Mouse (Mus musculus) intestine, embryonic 14.5 days (tissue): ENCODE results near the gene Pth1r. TPM values are rescaled to one million over a fixed set of nuclear protein-coding genes. Genes with fewer than 3 reads are reported as not detected.
A peak's percentile ranks its signal among the peaks of the same experiment; 100 is the strongest.
"Not testable (repeated sequence)": the region's sequence is repeated elsewhere in the genome, so short reads cannot be mapped to it uniquely, and the experiment has no call there.

Experiments
- ATAC-seq: fragments of 200-750 bp; cut with Nextera tagmentation; replicated peaks from 2 replicates; pipeline ENCODE4 v1.8.0; 2017; ENCODE audit warnings: low read depth, moderate number of reproducible peaks, moderate TSS enrichment, moderate library complexity; ENCODE audit not compliant: low FRiP score, low TSS enrichment
- DNase-seq: peaks from one replicate; pipeline ENCODE4 v3.0.0-alpha.2; 2018; ENCODE audit warnings: low spot score
- H3K27ac ChIP-seq: fragments of 300-500 bp; sonication (generic); 2 replicates; pipeline ENCODE4 v1.5.1; 2014; ENCODE audit warnings: low read depth, mild to moderate bottlenecking, control low read depth
- H3K27me3 ChIP-seq: fragments of 300-500 bp; sonication (generic); replicated peaks from 2 replicates; pipeline ENCODE4 v1.6.1; 2014; ENCODE audit warnings: low read length, control low read depth; ENCODE audit not compliant: control insufficient read depth, insufficient read depth
- H3K36me3 ChIP-seq: fragments of 300-500 bp; sonication (generic); 2 replicates; pipeline ENCODE4 v1.6.1; 2014; ENCODE audit warnings: low read length, control low read depth; ENCODE audit not compliant: control insufficient read depth, insufficient read depth
- H3K4me1 ChIP-seq: fragments of 300-500 bp; sonication (generic); replicated peaks from 2 replicates; pipeline ENCODE4 v1.6.1; 2014; ENCODE audit warnings: low read length, control low read depth, mixed read lengths; ENCODE audit not compliant: control insufficient read depth, insufficient read depth
- H3K4me2 ChIP-seq: fragments of 300-500 bp; sonication (generic); 2 replicates; pipeline ENCODE4 v1.6.1; 2014; ENCODE audit warnings: low read length
- H3K4me3 ChIP-seq: fragments of 300-500 bp; sonication (generic); 2 replicates; pipeline ENCODE4 v1.5.1; 2014; ENCODE audit warnings: low read depth, low read length, control low read depth, mixed read lengths
- H3K9ac ChIP-seq: fragments of 300-500 bp; sonication (generic); 2 replicates; pipeline ENCODE4 v1.6.1; 2014; ENCODE audit warnings: mild to moderate bottlenecking, low read length
- H3K9me3 ChIP-seq: fragments of 300-500 bp; sonication (generic); 2 replicates; pipeline ENCODE4 v1.6.1; 2016; ENCODE audit warnings: low read length, control low read depth; ENCODE audit not compliant: control insufficient read depth
- WGBS: fragments of 180-500 bp; shearing (Covaris S2); extraction: QIAGEN DNeasy Blood & Tissue Kit; methylation state at CpG from one replicate; pipeline ENCODE4 v1.1.7; 2014; 5-methylcytosine and 5-hydroxymethylcytosine counted together
- polyA plus RNA-seq: library from polyadenylated mRNA; unstranded; fragments of >200 nt; fragmentation: Nextera tagmentation; extraction: Ambion mirVana; gene quantifications from 2 replicates; pipeline ENCODE4 v1.2.1, GENCODE M21; 2014

The Pth1r gene
- polyA plus RNA-seq, 1 experiment from 2014 or later: 25.7 TPM

GRCm38 (mm10) chr9:110687846-110688245 lies 59.1 kb downstream of the Pth1r start:
- Histone ChIP-seq H3K9me3 (no peaks in the 10 kb centered on the region), H3K36me3 (no peaks in the 10 kb centered on the region), H3K4me2 (no peak overlapping the region), H3K4me3 (no peak overlapping the region), H3K27ac (no peak overlapping the region), H3K4me1 (peaks cover 25% of the 10 kb centered on the region), H3K9ac (no peak overlapping the region), H3K27me3 (no peaks in the 10 kb centered on the region)
- DNase-seq: no peak
- ATAC-seq: no peak
- 82% methylated on average over 2 of the region's 2 CpGs for WGBS

- H3K4me3 ChIP-seq: no peak overlapping the region
- H3K27me3 ChIP-seq: no peaks in the 10 kb centered on the region
- H3K4me1 ChIP-seq: peaks cover 28% of the 10 kb centered on the region
- H3K27ac ChIP-seq: no peak overlapping the region
- no peak for ATAC-seq
- no peaks in the 10 kb centered on the region for H3K36me3 ChIP-seq
- H3K9me3 ChIP-seq: no peaks in the 10 kb centered on the region
- H3K9ac ChIP-seq: no peak overlapping the region
- no peak for DNase-seq
- H3K4me2 ChIP-seq: no peak overlapping the region
- WGBS: 65% methylated on average over 5 of the region's 5 CpGs
Observed at GRCm38 (mm10) chr9:110687061-110687460, 59.9 kb downstream of the Pth1r start.

DNA sequence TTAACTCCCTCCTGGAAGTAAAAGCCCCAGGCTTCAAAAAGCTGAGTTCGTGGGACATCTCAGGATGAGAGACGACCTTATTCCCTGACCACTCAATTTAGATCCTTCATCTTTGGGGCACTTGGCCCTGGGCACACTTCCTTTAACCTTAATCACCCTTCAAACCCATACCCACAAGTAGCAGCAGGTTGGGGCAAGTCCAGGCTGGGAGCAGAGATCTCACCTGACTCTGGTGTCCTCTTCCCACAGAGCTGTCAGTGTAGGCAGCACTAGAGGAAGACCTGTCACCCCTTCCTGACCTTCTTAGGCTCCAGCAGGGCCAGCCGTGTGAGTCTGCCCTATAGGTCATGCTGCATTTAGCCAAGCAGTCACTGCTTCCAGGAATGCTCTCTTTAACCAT lies 60.5 kb downstream of the Pth1r start:
- no peak for ATAC-seq
- WGBS: 62% methylated on average over 3 of the region's 3 CpGs
- Histone ChIP-seq H3K4me3 (no peak overlapping the region), H3K36me3 (no peaks in the 10 kb centered on the region), H3K4me1 (peaks cover 31% of the 10 kb centered on the region), H3K4me2 (no peak overlapping the region), H3K9ac (no peak overlapping the region), H3K27me3 (no peaks in the 10 kb centered on the region), H3K9me3 (no peaks in the 10 kb centered on the region), H3K27ac (no peak overlapping the region)
- DNase-seq: no peak

DNA sequence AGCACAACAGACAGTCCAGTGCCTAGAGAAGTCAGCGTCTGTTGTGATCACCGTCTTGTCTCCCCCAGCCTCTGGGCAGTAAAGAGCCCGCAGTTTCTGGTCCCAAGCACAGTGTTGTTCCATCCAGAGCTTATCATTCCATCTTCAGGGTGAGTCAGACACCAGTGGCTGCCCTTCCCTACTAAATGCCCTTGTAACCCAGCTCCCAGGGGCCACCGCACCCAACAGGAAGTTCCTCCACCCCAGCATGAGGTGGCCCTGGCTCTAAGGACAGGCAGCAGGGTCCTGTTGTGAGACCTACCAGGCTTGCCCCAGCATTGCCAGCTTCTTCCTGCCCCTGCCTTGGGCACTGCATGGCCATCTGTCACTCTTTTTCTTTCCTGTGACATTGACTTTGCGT lies 61.4 kb downstream of the Pth1r start:
- no peaks in the 10 kb centered on the region for H3K27me3 ChIP-seq
- H3K27ac ChIP-seq: no peak overlapping the region
- no peaks in the 10 kb centered on the region for H3K9me3 ChIP-seq
- no peaks in the 10 kb centered on the region for H3K36me3 ChIP-seq
- ATAC-seq (no peak; the same call in 1 of the 2 replicates), DNase-seq (no peak)
- H3K4me2 ChIP-seq: no peak overlapping the region
- H3K4me1 ChIP-seq: peaks cover 31% of the 10 kb centered on the region
- 79% methylated on average over 5 of the region's 5 CpGs for WGBS
- H3K4me3 ChIP-seq: no peak overlapping the region
- H3K9ac ChIP-seq: no peak overlapping the region

- Histone ChIP-seq H3K4me3 (no peak overlapping the region), H3K4me2 (no peak overlapping the region), H3K36me3 (no peaks in the 10 kb centered on the region; the same call in 1 of the 2 replicates), H3K27me3 (no peaks in the 10 kb centered on the region), H3K9me3 (no peaks in the 10 kb centered on the region), H3K4me1 (peaks cover 30% of the 10 kb centered on the region), H3K9ac (no peak overlapping the region), H3K27ac (no peak overlapping the region)
- 93% methylated on average over 8 of the region's 8 CpGs for WGBS
- ATAC-seq (no peak), DNase-seq (no peak)
Observed at GRCm38 (mm10) chr9:110685187-110685586, 61.8 kb downstream of the Pth1r start.

DNA sequence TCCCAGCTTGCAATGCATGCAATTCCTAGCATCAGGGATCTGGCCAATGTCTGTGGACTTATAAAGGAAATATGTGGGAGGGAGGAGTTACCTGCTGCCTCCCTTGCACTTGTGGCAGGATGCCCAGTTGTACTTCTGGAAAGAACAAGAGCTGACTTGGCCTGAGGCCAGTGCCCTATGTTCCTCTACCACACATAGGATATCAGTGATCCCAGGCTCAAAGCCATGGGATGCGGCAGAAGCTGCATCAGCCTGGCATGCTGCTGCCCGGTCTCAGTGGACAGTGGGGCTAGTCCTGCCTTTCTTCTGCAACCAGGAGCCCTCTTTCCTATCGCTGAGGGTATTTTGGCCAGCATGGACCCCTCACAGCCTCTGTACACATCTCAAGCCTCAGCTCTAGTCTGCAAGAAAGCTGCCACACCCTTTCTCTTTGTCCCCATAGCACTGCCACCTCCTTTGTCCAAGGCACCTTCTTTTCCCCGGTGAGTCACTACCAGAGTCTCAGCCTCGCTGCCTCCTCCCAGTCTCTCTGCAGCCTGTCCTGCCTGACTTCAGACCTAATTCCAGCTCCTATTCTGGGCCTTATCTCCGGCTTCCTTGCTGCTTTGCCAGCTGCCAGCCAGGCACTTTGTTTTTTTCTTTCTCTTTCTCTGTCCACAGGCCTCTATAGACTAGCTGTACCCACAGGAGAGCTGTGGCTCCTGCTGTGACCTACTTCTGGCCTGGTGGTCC lies 62.7 kb downstream of the Pth1r start:
- Histone ChIP-seq H3K9ac (no peak overlapping the region), H3K4me1 (peaks cover 28% of the 10 kb centered on the region), H3K27ac (peak overlapping the region; percentile 57), H3K4me3 (no peak overlapping the region), H3K27me3 (no peaks in the 10 kb centered on the region), H3K4me2 (no peak overlapping the region), H3K9me3 (no peaks in the 10 kb centered on the region), H3K36me3 (peaks cover 5% of the 10 kb centered on the region; the same call in 1 of the 2 replicates)
- no peak for DNase-seq
- peak; percentile 26 for ATAC-seq
- WGBS: 68% methylated on average over 6 of the region's 6 CpGs

GRCm38 (mm10) chr9:110683574-110684099 lies 63.3 kb downstream of the Pth1r start:
- ATAC-seq (peak; percentile 1; the same call in 1 of the 2 replicates), DNase-seq (no peak)
- no peak overlapping the region for H3K4me3 ChIP-seq
- H3K27me3 ChIP-seq: no peaks in the 10 kb centered on the region
- peak overlapping the region; percentile 43; the same call in 1 of the 2 replicates for H3K27ac ChIP-seq
- peaks cover 28% of the 10 kb centered on the region for H3K4me1 ChIP-seq
- H3K9me3 ChIP-seq: no peaks in the 10 kb centered on the region
- no peak overlapping the region for H3K9ac ChIP-seq
- WGBS: 56% methylated on average over 4 of the region's 4 CpGs
- no peak overlapping the region for H3K4me2 ChIP-seq
- H3K36me3 ChIP-seq: peaks cover 5% of the 10 kb centered on the region; the same call in 1 of the 2 replicates

DNA sequence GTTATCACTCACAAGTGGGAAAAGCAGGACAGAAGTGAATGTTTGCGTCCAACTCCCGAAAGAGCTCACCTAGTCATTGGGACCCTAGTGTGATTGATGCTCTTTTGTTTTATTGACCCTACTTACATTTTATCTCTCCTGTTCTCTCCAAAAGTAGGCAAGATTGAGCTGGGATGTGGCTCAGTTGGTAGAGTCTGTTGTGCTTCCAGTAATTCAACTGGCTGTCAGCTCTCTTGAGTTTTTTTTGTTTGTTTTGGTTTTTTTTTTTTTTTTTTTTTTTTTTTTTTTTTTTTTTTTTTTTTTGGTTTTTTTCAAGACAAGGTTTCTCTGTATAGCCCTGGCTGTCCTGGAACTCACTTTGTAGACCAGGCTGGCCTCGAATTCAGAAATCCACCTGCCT lies 64.2 kb downstream of the Pth1r start:
- WGBS: 80% methylated on average over 3 of the region's 3 CpGs
- peaks cover 28% of the 10 kb centered on the region for H3K4me1 ChIP-seq
- H3K9ac ChIP-seq, H3K27ac ChIP-seq, H3K4me2 ChIP-seq, DNase-seq, H3K27me3 ChIP-seq, H3K4me3 ChIP-seq, H3K9me3 ChIP-seq, H3K36me3 ChIP-seq, ATAC-seq: not testable (repeated sequence)

DNA sequence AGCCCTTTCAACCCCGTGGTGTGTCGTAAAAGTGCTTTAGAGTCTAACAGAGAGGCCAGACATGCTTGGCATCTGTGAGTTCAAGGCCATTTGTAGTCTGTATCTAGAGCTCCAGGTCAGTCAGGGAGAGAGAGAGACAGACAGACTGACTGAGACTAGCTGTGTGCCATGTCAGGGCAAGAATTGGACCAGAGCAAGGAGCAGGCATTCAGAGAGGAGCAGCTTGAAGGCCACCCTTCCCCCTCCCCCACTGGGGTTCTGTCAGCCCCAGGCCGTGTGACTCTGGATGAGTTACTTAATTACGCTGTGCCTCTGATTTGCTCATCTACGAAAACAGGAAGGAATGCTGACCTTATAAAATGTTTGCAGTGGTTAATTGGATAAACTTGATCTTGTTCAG lies 64.7 kb downstream of the Pth1r start:
- H3K9ac ChIP-seq: no peak overlapping the region
- WGBS: 51% methylated on average over 5 of the region's 5 CpGs

More for the DNA sequence above, 64.7 kb downstream of the Pth1r start:
- Histone ChIP-seq H3K4me2 (no peak overlapping the region), H3K4me3 (no peak overlapping the region), H3K4me1 (peaks cover 28% of the 10 kb centered on the region), H3K27ac (no peak overlapping the region), H3K9me3 (no peaks in the 10 kb centered on the region), H3K27me3 (no peaks in the 10 kb centered on the region), H3K36me3 (peaks cover 5% of the 10 kb centered on the region; the same call in 1 of the 2 replicates)
- no peak for ATAC-seq
- DNase-seq: no peak
